Mouse (Mus musculus): ENCODE measurements around the gene Wbp1l. TPM values are rescaled to one million over a fixed set of nuclear protein-coding genes. Genes with fewer than 3 reads are reported as not detected.

Gene Wbp1l
- polyA plus RNA-seq, 1 experiment from 2014 or later = 34.5 TPM

DNA sequence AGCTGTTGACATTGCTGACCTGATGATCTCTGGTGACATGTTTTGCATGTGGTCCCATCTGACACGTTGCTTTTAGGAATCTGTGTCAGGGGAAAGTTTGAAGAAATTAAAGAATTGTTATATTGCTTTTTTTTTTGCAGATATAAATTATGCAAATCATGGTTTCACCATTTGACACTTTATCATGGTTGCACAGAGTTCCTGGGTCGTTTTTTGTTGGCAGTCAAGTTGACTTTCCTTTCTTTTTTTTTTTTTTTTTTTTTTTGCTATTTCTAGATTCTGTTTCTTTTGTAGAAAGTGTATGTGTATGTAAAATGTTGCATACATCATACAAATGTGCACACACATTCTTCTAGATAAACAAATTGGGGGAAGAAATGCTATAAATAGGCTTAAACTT, 92.2 kb downstream of the Wbp1l start:
- Histone ChIP-seq H3K4me3 (replicated peaks) (no peak overlapping the region), H3K27ac (replicated peaks) (no peak overlapping the region), H3K4me2 (peak overlapping the region; percentile 65), H3K9me3 (replicated peaks) (no peaks in the 10 kb centered on the region), H3K4me1 (peaks cover 9% of the 10 kb centered on the region), H3K36me3 (peaks cover 13% of the 10 kb centered on the region; the same call in 1 of the 2 replicates), H3K27me3 (replicated peaks) (no peaks in the 10 kb centered on the region), H3K9ac (replicated peaks) (no peak overlapping the region)
- ATAC-seq (ENCODE audit: low FRiP score) = no peak
- 87% methylated on average over 2 of the region's 2 CpGs for WGBS

DNA sequence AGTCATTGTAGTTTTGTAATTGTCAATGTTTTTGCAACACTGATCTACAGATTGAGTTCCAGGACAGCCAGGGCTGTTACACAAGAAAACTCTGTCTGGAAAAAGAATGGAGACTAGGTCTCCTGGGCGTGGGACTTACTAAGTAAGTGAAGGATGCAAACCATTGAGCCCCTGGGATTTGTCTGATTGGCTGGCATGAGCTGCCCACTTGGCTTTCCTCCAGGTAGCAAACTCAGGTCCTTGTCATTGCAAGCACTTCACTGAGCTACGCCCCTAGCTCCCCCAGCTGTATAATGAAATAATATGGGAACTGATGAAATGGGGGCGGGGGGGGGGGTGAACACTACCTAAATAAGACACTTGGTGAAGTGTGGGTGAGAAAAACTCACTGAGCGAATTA, 94.3 kb downstream of the Wbp1l start:
- peaks cover 16% of the 10 kb centered on the region; the same call in 1 of the 2 replicates for H3K36me3 ChIP-seq
- no peak overlapping the region for H3K9ac ChIP-seq (replicated peaks)
- WGBS = 82% methylated on average over 4 of the region's 4 CpGs
- no peak overlapping the region for H3K27ac ChIP-seq (replicated peaks)
- ATAC-seq (ENCODE audit: low FRiP score) = no peak
- H3K27me3 ChIP-seq (replicated peaks) = no peaks in the 10 kb centered on the region
- peaks cover 9% of the 10 kb centered on the region for H3K4me1 ChIP-seq
- no peak overlapping the region for H3K4me3 ChIP-seq (replicated peaks)
- H3K4me2 ChIP-seq = no peak overlapping the region
- no peaks in the 10 kb centered on the region for H3K9me3 ChIP-seq (replicated peaks)

DNA sequence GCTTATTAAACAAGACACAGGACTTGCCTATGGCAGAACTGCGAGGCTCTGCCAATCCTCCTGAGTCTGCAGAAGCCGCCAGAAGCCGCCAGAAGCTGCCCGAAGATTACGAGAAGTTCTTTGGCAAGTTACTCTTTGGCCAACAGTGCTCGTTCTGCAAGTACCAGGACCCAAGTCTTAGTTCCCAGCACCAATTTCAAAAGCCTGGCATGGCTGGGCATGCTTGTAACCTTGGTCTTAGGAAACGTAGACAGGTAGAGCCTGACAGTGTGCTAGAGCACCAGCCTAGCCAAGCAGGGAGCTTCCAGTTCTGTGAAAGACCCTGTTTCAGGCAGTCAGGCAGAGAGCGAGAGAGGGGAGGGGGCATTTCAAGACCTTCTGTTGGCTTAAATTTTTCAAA, 97.6 kb downstream of the Wbp1l start:
- Histone ChIP-seq H3K36me3 (peaks cover 26% of the 10 kb centered on the region), H3K27me3 (replicated peaks) (no peaks in the 10 kb centered on the region), H3K4me2 (no peak overlapping the region), H3K9me3 (replicated peaks) (no peaks in the 10 kb centered on the region), H3K4me3 (replicated peaks) (no peak overlapping the region), H3K27ac (replicated peaks) (no peak overlapping the region), H3K4me1 (no peaks in the 10 kb centered on the region), H3K9ac (replicated peaks) (no peak overlapping the region)
- ATAC-seq (ENCODE audit: low FRiP score) = no peak
- 96% methylated on average over 8 of the region's 8 CpGs for WGBS

- no peaks in the 10 kb centered on the region for H3K4me1 ChIP-seq
- 86% methylated on average over 7 of the region's 7 CpGs for WGBS
- H3K9ac ChIP-seq (replicated peaks) = no peak overlapping the region
- no peak overlapping the region for H3K4me2 ChIP-seq
- H3K27ac ChIP-seq (replicated peaks) = no peak overlapping the region
- H3K36me3 ChIP-seq = peaks cover 26% of the 10 kb centered on the region
- no peaks in the 10 kb centered on the region for H3K9me3 ChIP-seq (replicated peaks)
- no peak overlapping the region for H3K4me3 ChIP-seq (replicated peaks)
- ATAC-seq (ENCODE audit: low FRiP score) = no peak
- H3K27me3 ChIP-seq (replicated peaks) = no peaks in the 10 kb centered on the region
Observed at GRCm38 (mm10) chr19:46696943-46697342, 98.1 kb downstream of the Wbp1l start.

- Histone ChIP-seq H3K9ac (replicated peaks) (no peak overlapping the region), H3K27me3 (replicated peaks) (no peaks in the 10 kb centered on the region), H3K9me3 (replicated peaks) (no peaks in the 10 kb centered on the region), H3K27ac (replicated peaks) (no peak overlapping the region), H3K4me3 (replicated peaks) (no peak overlapping the region), H3K36me3 (peaks cover 29% of the 10 kb centered on the region), H3K4me1 (no peaks in the 10 kb centered on the region), H3K4me2 (no peak overlapping the region)
- ATAC-seq (ENCODE audit: low FRiP score) = no peak
- WGBS = 56% methylated on average over 19 of the region's 19 CpGs
Observed at GRCm38 (mm10) chr19:46697840-46698517, 99.1 kb downstream of the Wbp1l start.

GRCm38 (mm10) chr19:46699011-46699481, 100.2 kb downstream of the Wbp1l start:
- H3K9me3 ChIP-seq (replicated peaks) = no peaks in the 10 kb centered on the region
- H3K27me3 ChIP-seq (replicated peaks) = no peaks in the 10 kb centered on the region
- peaks cover 29% of the 10 kb centered on the region for H3K36me3 ChIP-seq
- H3K4me1 ChIP-seq = no peaks in the 10 kb centered on the region
- H3K4me3 ChIP-seq (replicated peaks) = no peak overlapping the region
- no peak overlapping the region for H3K9ac ChIP-seq (replicated peaks)
- 74% methylated on average over 10 of the region's 10 CpGs for WGBS
- ATAC-seq (ENCODE audit: low FRiP score) = no peak
- H3K27ac ChIP-seq (replicated peaks) = no peak overlapping the region
- H3K4me2 ChIP-seq = no peak overlapping the region

DNA sequence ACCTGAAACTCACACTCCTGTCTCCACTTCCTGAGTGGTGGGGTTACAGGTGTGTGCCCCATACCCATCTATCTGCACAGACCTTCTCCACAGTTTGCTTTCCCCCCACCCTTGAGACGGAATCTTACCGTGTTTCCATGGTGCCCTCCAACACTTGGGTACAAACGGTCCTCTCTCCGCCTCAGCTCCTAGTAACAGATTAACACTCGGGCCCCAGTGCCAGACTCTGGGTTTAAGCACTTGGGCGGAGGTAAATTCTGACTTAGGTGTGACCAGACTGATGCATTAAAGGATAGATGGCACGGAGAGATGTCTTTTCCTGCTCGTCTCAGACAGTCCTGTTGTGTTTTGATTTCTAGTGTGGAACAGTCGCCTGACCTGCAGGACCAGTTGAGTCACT, 102.3 kb downstream of the Wbp1l start:
- Histone ChIP-seq H3K27ac (replicated peaks) (no peak overlapping the region), H3K4me2 (no peak overlapping the region), H3K36me3 (peaks cover 16% of the 10 kb centered on the region), H3K9ac (replicated peaks) (no peak overlapping the region), H3K9me3 (replicated peaks) (no peaks in the 10 kb centered on the region), H3K4me1 (no peaks in the 10 kb centered on the region), H3K4me3 (replicated peaks) (no peak overlapping the region), H3K27me3 (replicated peaks) (no peaks in the 10 kb centered on the region)
- 90% methylated on average over 9 of the region's 9 CpGs for WGBS
- ATAC-seq (ENCODE audit: low FRiP score) = no peak

DNA sequence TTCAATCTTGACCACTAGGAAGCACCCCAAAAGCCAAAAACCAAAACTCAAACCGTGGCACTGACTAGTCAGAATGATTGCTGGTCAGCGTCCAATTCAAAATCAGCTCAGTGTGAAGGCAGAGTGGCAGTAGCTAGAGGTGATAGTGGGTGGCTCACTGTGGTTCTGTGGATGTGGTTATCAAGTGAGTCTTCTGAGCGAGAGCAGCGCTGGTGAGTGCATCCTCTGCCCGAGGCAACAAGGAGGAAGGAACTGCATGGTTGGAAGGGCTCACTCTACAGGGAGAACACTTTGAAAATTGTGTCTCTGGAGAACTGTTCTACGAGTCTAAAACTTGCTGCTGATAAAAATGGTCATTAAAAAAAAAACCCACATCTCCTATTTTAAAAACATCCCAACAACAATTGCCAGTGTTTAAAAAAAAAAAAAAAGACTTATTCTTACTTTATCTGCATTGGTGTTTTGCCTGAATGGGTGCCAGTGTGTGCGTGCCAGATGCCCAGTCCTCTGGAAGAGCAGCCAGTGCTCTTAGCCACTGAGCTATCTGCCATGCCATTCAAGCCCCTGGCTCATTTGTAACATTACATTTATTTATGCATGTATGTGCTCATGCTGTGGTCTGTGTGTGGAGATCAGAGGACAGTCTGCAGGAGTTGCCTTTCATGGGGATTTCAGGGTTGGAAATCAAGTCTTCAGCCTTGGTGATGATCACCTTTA, 107.1 kb downstream of the Wbp1l start:
- H3K27ac ChIP-seq (replicated peaks) = no peak overlapping the region
- H3K4me1 ChIP-seq = peaks cover 14% of the 10 kb centered on the region
- H3K4me2 ChIP-seq = no peak overlapping the region
- H3K9me3 ChIP-seq (replicated peaks) = no peaks in the 10 kb centered on the region
- 70% methylated on average over 7 of the region's 7 CpGs for WGBS
- H3K36me3 ChIP-seq = peaks cover 9% of the 10 kb centered on the region
- no peak overlapping the region for H3K9ac ChIP-seq (replicated peaks)
- no peak for ATAC-seq (ENCODE audit: low FRiP score)
- H3K27me3 ChIP-seq (replicated peaks) = no peaks in the 10 kb centered on the region
- no peak overlapping the region for H3K4me3 ChIP-seq (replicated peaks)

DNA sequence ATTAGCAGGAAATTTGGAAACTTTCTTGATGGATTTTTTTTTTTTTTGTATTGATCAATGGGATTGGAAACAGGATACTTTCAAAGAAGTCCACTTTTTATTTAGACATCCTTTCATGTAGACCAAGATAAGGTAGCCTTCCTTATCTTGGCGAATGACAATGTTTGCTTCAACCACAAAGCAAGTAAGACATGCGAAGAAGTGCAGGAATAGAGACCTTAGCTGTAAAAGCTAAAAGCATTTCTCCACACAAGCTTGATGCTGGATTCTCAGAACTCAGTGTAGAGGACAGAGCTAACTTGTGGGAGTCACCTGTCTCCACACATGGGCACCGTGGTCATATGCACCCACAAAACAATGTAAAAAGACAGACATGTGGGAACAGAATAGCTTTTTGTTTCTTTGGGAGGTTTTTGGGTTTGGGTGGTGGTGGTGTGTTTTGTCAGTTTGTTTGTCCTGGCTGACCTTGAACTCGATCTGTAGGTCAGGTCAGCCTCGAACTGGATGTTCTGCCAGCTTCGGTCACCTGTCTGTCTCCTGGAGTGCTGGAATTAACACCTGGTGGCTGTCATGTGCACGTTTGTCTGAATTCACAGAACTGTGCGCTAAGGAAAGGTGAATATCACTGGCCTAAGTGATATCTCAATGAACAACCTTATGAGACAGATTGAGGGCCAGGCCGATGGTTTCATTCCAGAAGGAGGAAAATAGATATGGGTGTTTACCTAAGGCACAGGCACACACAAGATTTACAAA, 107.8 kb downstream of the Wbp1l start:
- H3K9ac ChIP-seq (replicated peaks) = no peak overlapping the region
- no peak for ATAC-seq (ENCODE audit: low FRiP score)

More for the DNA sequence above, 107.8 kb downstream of the Wbp1l start:
- peak overlapping the region; percentile 28; the same call in 1 of the 2 replicates for H3K27ac ChIP-seq (replicated peaks)
- H3K27me3 ChIP-seq (replicated peaks) = no peaks in the 10 kb centered on the region
- H3K36me3 ChIP-seq = peaks cover 3% of the 10 kb centered on the region; the same call in 1 of the 2 replicates
- WGBS = 86% methylated on average over 9 of the region's 9 CpGs
- H3K4me3 ChIP-seq (replicated peaks) = peak overlapping the region; percentile 44
- H3K9me3 ChIP-seq (replicated peaks) = no peaks in the 10 kb centered on the region
- H3K4me1 ChIP-seq = peaks cover 14% of the 10 kb centered on the region
- peak overlapping the region; percentile 60 for H3K4me2 ChIP-seq
